Mouse (Mus musculus) sigmoid colon, adult 10 weeks (tissue): ENCODE results near the gene Aars. TPM values are rescaled to one million over a fixed set of nuclear protein-coding genes. Genes with fewer than 3 reads are reported as not detected.

ENCODE experiments used
- polyA plus RNA-seq: library from polyadenylated mRNA; stranded (reverse); fragments of 350-450 nt; fragmentation: Illumina TruSeq; extraction: RNeasy Lipid Tissue Mini Kit (QIAGEN cat#74804); gene quantifications from one replicate; pipeline ENCODE4 v1.2.3, GENCODE M21; 2014; ENCODE audit warnings: low read depth, low replicate concordance

Aars gene
- polyA plus RNA-seq, result 7.9 TPM

DNA sequence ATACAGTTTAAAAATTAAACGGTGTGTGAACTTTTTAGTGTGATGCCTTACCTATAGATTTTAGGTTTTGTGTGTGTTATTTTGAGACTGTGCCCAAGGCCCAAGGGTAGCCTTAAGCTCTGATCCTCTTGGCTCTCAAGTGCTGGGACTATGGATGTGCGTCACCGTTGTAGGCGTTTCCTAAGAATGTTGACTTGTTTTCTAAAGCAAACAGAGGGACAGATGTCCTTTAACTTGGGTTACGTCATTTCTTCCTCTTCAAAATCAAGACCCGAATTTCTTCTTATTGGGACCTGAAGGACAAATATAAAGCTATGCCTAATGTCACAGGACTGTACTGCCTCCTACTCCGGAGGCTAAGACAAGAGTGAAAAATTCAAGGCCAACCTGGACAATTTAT is at the start of gene Aars:
TSS of gene Aars (plus strand) at position 229 of the 400 bp plus-strand sequence.

DNA sequence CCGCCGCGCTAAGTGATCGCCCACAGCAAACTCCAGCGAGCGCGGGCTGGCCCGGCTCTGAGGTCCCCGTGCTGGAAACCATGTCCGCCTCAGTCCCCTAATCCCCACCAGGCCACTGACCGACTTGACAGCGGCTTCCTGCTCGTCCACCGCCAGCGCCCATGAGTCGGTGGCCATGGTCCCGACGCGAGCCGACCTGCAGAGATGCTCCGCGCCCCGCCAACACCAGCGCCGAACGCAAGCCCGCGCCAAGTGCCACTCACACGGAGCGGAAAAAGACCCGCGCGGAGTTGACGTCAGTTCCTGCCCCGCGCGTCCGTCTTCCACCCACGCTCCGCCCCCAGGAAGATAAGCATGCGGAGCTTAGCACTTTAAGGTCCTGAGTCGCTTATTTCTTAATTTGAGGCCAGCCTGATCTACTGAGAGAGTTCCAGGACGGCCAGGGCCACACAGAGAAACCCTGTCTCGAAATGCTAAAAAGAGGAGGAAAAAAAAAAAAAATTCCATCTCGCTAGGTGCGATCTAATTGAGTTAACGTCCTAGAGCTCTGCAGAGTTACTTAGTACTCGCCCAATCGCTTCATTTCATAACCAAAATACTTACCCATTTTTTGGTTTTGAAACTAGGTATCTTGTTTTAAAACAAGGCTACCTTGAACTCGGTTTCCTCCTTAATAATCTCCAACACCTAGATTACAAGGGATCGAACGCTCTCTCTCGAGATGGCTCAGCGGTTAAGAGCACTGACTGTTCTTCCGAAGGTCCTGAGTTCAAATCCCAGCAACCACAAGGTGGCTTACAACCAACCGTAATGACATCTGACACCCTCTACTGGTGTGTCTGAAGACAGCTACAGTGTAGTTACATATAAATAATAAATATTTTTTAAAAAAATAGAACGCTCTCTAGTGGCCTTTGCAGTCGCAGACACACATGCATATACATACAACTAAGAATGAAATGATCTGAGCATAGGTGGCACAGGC is 35.1 kb upstream of the Aars start, which contains the start of gene Ddx19a:
TSS of gene Ddx19a (minus strand) at position 254 of the 985 bp plus-strand sequence.

DNA sequence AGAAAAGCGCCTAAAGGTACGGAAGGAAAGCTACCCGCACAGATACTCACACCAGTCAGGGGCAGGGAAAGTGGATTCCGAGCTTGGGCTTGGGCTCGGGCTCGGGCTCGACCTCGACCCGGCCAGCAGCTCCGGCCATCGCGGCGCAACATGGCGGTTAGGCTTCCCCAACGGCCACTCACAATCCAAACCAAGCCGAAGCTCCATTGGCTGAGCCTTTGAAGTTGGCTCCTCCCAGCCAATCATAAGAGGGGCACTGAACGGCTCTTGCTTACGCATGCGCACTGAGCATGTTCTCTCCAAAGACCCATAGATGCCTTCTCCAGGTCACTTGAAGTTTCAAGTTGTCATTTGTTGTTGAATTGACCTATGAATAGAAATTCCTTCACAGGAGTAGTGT is 1.4 kb upstream of the Aars start, which contains the start of gene Ddx19b:
TSS of gene Ddx19b (minus strand) at position 180 of the 400 bp plus-strand sequence.

DNA sequence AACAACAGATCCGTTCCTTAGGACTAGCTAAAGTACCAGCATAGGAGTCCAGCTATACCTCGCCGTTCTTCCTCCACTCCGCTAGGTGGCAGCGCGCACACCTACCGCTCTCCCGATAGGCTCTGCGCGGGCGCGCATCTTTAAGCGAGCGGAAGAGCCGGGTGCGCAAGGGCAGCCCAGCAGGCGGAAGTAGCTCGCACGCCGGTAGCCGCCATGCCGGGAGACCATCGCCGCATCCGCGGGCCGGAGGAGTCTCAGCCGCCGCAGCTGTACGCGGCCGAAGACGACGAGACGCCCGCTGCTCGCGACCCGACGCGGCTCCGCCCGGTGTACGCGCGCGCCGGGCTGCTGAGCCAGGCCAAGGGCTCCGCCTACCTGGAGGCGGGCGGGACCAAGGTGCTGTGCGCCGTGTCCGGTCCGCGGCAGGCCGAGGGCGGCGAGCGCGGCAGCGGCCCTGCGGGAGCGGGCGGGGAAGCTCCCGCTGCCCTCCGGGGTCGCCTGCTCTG is 23.3 kb downstream of the Aars start, which contains the start of gene Exosc6:
TSS of gene Exosc6 (plus strand) at position 182 of the 506 bp plus-strand sequence.

DNA sequence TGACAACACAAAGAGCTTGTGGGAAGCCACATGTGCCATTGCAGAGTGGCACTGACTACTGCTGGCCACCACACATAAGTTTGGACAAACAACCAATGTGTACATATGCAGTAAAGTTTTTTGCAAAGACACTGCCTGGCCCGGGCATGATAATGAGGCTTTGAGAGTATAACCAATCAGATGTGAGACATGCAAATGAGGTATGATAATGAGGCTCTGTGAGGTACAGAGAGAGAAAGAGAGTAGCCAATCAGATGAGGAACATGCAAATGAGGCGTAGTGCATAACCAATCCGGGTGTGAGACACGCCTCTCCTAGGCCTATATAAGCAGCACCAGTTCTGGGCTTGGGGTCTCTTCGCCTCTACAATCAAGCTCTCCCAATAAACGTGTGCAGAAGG is 59.4 kb downstream of the Aars start, which contains the start of gene Clec18a:
TSS of gene Clec18a (minus strand) at position 101 of the 400 bp plus-strand sequence.

DNA sequence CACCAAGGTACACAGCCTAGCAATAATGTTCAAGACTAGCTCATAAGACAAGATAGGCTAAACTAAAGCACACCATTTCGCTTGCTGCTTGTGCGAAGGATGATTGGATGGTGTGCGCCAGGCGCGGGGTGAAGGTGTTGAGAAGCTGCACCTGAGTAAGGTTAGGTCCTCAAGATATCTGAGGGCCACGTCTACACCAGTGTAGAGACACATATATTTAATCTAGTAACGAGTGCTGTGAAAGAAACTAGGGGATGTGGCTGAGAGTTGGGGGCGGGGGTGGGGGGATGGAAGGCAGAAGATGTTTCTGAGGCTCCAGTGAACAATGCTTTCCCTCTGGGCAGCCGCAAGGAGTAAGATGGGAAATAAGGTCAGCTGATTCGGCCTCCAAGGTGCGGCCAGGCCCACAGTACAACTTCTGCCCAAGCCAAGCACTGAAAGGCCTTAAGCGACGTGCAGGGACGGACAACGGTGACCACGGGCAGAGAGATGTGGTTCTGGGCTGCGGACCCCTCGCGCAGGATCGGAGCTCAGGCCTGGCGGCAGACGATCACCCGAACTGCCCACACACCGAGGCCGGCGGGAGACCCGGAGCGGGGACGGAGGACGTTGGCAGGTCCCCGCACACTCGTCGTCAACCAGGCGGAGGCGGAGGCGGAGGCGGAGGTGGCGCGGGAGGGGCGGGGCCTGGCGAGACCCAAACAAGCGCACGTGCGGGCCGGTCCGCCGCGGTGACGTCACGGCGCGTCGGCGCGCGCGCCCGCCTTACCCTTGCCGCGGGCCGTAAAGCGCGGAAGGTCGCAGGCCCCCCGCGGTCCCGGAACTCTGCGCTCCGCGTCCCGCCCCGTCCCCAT is 61.1 kb downstream of the Aars start, which contains the start of gene Pdpr:
TSS of gene Pdpr (plus strand) at position 766 of the 854 bp plus-strand sequence.

Other genes with a start within 250 kb of the Aars start
- not detected for gene Il34, start 227.2 kb upstream of the Aars start, polyA plus RNA-seq
- 11.8 TPM for gene Cog4, start 186.5 kb upstream of the Aars start, polyA plus RNA-seq
- 34.4 TPM for gene Sf3b3, start 186.4 kb upstream of the Aars start, polyA plus RNA-seq
- 3.8 TPM for gene Fuk, start 130.7 kb upstream of the Aars start, polyA plus RNA-seq
- 3.7 TPM for gene St3gal2, start 113.2 kb upstream of the Aars start, polyA plus RNA-seq
- 15.8 TPM for gene Ddx19a, start 35.3 kb upstream of the Aars start, polyA plus RNA-seq
- 17.6 TPM for gene Ddx19b, start 1.4 kb upstream of the Aars start, polyA plus RNA-seq
- gene Exosc6, start 23.2 kb downstream of the Aars start, polyA plus RNA-seq, result 15.6 TPM
- not detected for gene Clec18a, start 59.3 kb downstream of the Aars start, polyA plus RNA-seq
- gene Pdpr, start 61.5 kb downstream of the Aars start, polyA plus RNA-seq, result 35.3 TPM
- gene Glg1, start 226.1 kb downstream of the Aars start, polyA plus RNA-seq, result 64.7 TPM